Mouse (Mus musculus) Patski (cell line): ENCODE measurements at regions not wholly inside any gene's neighbourhood (a gene's known extent, or its start where the extent isn't known, plus 50 kb on each side); places are given as distances from the start of the nearest gene placed in this dataset.

Experiments used
- ATAC-seq: fragments of 100-300 bp; one replicate; pipeline ENCODE4 v1.8.0; 2021
- CTCF ChIA-PET: fragments of 350-600 bp; sonication (Branson Sonifier 250); formaldehyde crosslinking; loops from one replicate; lab custom pipeline; 2022; ENCODE audit warnings: inconsistent platforms; lab: Charles Lee
- POLR2A ChIA-PET: fragments of 350-600 bp; sonication (Branson Sonifier 250); formaldehyde crosslinking; loops from one replicate; lab custom pipeline; 2022; ENCODE audit warnings: antibody characterized with exemption, inconsistent platforms; lab: Charles Lee
- DNase-seq: peaks from one replicate; pipeline ENCODE4 v3.0.0-alpha.2; 2011; ENCODE audit warnings: low read depth, low spot score
- H3K27me3 ChIP-seq: fragments of 371-371 bp; one replicate; pipeline ENCODE4 v1.5.1; 2021
- CTCF ChIP-seq: fragments of 100-300 bp; IDR thresholded peaks from one replicate; pipeline ENCODE4 v1.5.1; 2021
- in situ Hi-C: fragments of 300-500 bp; cut with MboI; formaldehyde crosslinking; loops from 3 replicates; pipeline ENCODE4 v1.11.1; 2018; ENCODE audit warnings: low pct_unique_long_range_greater_than_20kb, mixed read lengths

GRCm38 (mm10) chr19:30289721-30290120 lies 57.0 kb downstream of the Mbl2 start:
- POLR2A ChIA-PET, result no interaction called here
- TF ChIP-seq CTCF, result no peak

GRCm38 (mm10) chr19:30295263-30295704 lies 62.5 kb downstream of the Mbl2 start:
- ATAC-seq (no peak), DNase-seq (no peak)
- in situ Hi-C loops, result no loop called here
- peak; percentile 45 for TF ChIP-seq CTCF
- CTCF ChIA-PET, result interaction anchor here (0.9 to 1.6 kb wide), 2 partner anchors 10 to 13 kb away, joined by 3 to 8 read pairs; no protein-coding TSS in a partner anchor
- POLR2A ChIA-PET, result no interaction called here
- peaks cover 3% of the 10 kb centered on the region for H3K27me3 ChIP-seq

More at GRCm38 (mm10) chr19:30289721-30290120, 57.0 kb downstream of the Mbl2 start:
- CTCF ChIA-PET, result no interaction called here
- H3K27me3 ChIP-seq, result peaks cover 3% of the 10 kb centered on the region
- DNase-seq (no peak), ATAC-seq (no peak)
- in situ Hi-C loops, result no loop called here

- no peak for TF ChIP-seq CTCF
- in situ Hi-C loops, result no loop called here
- ChIA-PET POLR2A (no interaction called here), CTCF (interaction anchor here (1.6 kb wide), 1 partner anchor 13 kb away, joined by 8 read pairs; no protein-coding TSS in a partner anchor)
- DNase-seq (no peak), ATAC-seq (no peak)
- peaks cover 3% of the 10 kb centered on the region for H3K27me3 ChIP-seq
Measured at GRCm38 (mm10) chr19:30296024-30296423, 63.3 kb downstream of the Mbl2 start.

GRCm38 (mm10) chr19:30299536-30299935 lies 66.8 kb downstream of the Mbl2 start:
- in situ Hi-C loops, result no loop called here
- ChIA-PET POLR2A (no interaction called here), CTCF (interaction anchor here (0.8 to 1.3 kb wide), 3 partner anchors 15 to 24 kb away, joined by 3 read pairs; no protein-coding TSS in a partner anchor)
- ATAC-seq, result no peak
- no peak for DNase-seq
- no peaks in the 10 kb centered on the region for H3K27me3 ChIP-seq
- no peak for TF ChIP-seq CTCF

GRCm38 (mm10) chr19:30302281-30302680 lies 69.5 kb downstream of the Mbl2 start:
- no peak for ATAC-seq
- no peaks in the 10 kb centered on the region for H3K27me3 ChIP-seq
- CTCF ChIA-PET, result interaction anchor here (1.1 to 1.3 kb wide), 2 partner anchors 251 to 253 kb away, joined by 3 to 4 read pairs; no protein-coding TSS in a partner anchor
- TF ChIP-seq CTCF, result peak; percentile 50
- DNase-seq, result no peak
- in situ Hi-C loops, result no loop called here
- POLR2A ChIA-PET, result no interaction called here

GRCm38 (mm10) chr19:30306379-30306778 lies 73.6 kb downstream of the Mbl2 start:
- no peak for DNase-seq
- in situ Hi-C loops, result no loop called here
- H3K27me3 ChIP-seq, result no peaks in the 10 kb centered on the region
- no peak for TF ChIP-seq CTCF
- ATAC-seq, result no peak
- POLR2A ChIA-PET, result no interaction called here
- CTCF ChIA-PET, result no interaction called here

GRCm38 (mm10) chr19:30306919-30307318 lies 74.2 kb downstream of the Mbl2 start:
- no peak for TF ChIP-seq CTCF
- no peak for DNase-seq
- POLR2A ChIA-PET, result no interaction called here
- in situ Hi-C loops, result no loop called here
- ATAC-seq, result no peak
- CTCF ChIA-PET, result no interaction called here
- H3K27me3 ChIP-seq, result no peaks in the 10 kb centered on the region

- no peaks in the 10 kb centered on the region for H3K27me3 ChIP-seq
- ChIA-PET POLR2A (no interaction called here), CTCF (interaction anchor here (0.9 to 2.9 kb wide), 3 partner anchors 11 to 15 kb away, joined by 3 to 9 read pairs (median 6); no protein-coding TSS in a partner anchor)
- no peak for TF ChIP-seq CTCF
- DNase-seq (peak; percentile 46), ATAC-seq (peak; percentile 82)
- in situ Hi-C loops, result no loop called here
Measured at GRCm38 (mm10) chr19:30317314-30317713, 84.6 kb downstream of the Mbl2 start.

GRCm38 (mm10) chr19:30327693-30328092 lies 95.0 kb downstream of the Mbl2 start:
- DNase-seq (no peak), ATAC-seq (no peak)
- CTCF ChIA-PET, result interaction anchor here (0.9 to 1.8 kb wide), 4 partner anchors 10 to 226 kb away, joined by 3 to 7 read pairs (median 4); no protein-coding TSS in a partner anchor
- no peaks in the 10 kb centered on the region for H3K27me3 ChIP-seq
- in situ Hi-C loops, result no loop called here
- no peak for TF ChIP-seq CTCF
- POLR2A ChIA-PET, result interaction anchor here (0.6 kb wide), 1 partner anchor 14 kb away, joined by 3 read pairs; no protein-coding TSS in a partner anchor

- DNase-seq (no peak), ATAC-seq (no peak)
- TF ChIP-seq CTCF, result no peak
- no peaks in the 10 kb centered on the region for H3K27me3 ChIP-seq
- ChIA-PET CTCF (interaction anchor here (1.8 kb wide), 1 partner anchor 11 kb away, joined by 6 read pairs; no protein-coding TSS in a partner anchor), POLR2A (no interaction called here)
- in situ Hi-C loops, result no loop called here
Measured at GRCm38 (mm10) chr19:30328886-30329285, 96.1 kb downstream of the Mbl2 start.

GRCm38 (mm10) chr19:30330792-30331191 lies 98.0 kb downstream of the Mbl2 start:
- CTCF ChIA-PET, result no interaction called here
- no peak for ATAC-seq

More at GRCm38 (mm10) chr19:30330792-30331191, 98.0 kb downstream of the Mbl2 start:
- no peak for DNase-seq
- POLR2A ChIA-PET, result no interaction called here
- no peak for TF ChIP-seq CTCF
- no peaks in the 10 kb centered on the region for H3K27me3 ChIP-seq
- in situ Hi-C loops, result no loop called here
